1 mouse cellular context compared by ENCODE assay signal in the genomic region with DNA sequence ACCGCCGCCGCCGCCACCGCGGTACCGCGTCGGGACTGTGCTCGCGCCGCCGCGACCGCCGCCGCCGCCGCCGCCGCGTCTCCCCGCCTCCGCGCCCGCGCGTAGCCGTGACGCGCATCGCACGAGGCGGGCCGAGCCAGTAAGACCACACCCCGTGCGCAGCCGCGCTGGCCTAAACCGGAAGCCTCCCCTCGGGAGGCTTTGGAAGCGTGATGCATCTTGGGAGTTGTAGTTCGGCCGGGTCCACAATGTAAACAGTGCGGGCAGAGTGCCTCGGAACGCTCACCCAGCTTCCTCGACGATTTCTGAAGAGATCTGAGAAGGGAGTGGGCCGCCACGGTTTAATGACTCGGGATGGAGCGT.
TF ChIP-seq lines count a peak whose summit lies in the region.

No protein-coding gene starts in this region.

TF ChIP-seq in MEL, 35 proteins besides CTCF, POLR2A, EP300 and RAD21 (continued from another document):
- TF ChIP-seq TAL1 (IDR thresholded peaks at IDR 0.05; ENCODE audit: low read length) (no peak), MXI1 (IDR thresholded peaks at IDR 0.05; ENCODE audit: low read depth, low read length) (peak; percentile 85; the same call in 1 of the 2 replicates)
TF ChIP-seq in MEL: peak in this region for 14.
